Comparison of ENCODE assay signal across 9 mouse cellular contexts in genomic region chr11:30799496-30799895, GRCm38 (mm10). TPM values are rescaled to one million over a fixed set of nuclear protein-coding genes. Genes with fewer than 3 reads are reported as not detected.
DNase-seq lines count a peak whose midpoint lies in the region; ATAC-seq lines count a peak whose summit lies in the region.
"Had no signal": no experiment of that assay in that cellular context is flagged by ENCODE, and none has a peak within 500 bp of the region (broad histone marks: within the 10 kb centered on the region; RNA-seq: fewer than 3 reads in every experiment).

No protein-coding gene starts in this region.

- no peak overlapping the region for H3K4me3 ChIP-seq in embryonic facial prominence, embryonic 11.5 days (ENCODE audit: low read depth, low read length)
- H3K4me3 ChIP-seq: liver, embryonic 15.5 days had no signal

- H3K27ac ChIP-seq in embryonic facial prominence, embryonic 11.5 days (replicated peaks; ENCODE audit: low read depth, low read length): no peak overlapping the region
- H3K27ac ChIP-seq: liver, embryonic 15.5 days had no signal

- 70% methylated on average over 1 of the region's 1 CpGs for WGBS in embryonic facial prominence, embryonic 11.5 days

- H3K9me3 ChIP-seq in embryonic facial prominence, embryonic 11.5 days (replicated peaks; ENCODE audit: control insufficient read depth, low read length): no peaks in the 10 kb centered on the region
- H3K9me3 ChIP-seq: liver, embryonic 15.5 days had no signal

- H3K27me3 ChIP-seq in embryonic facial prominence, embryonic 11.5 days (ENCODE audit: control insufficient read depth, insufficient read depth, low read length): no peaks in the 10 kb centered on the region
- H3K27me3 ChIP-seq: liver, embryonic 15.5 days had no signal

- no peaks in the 10 kb centered on the region for H3K4me1 ChIP-seq in embryonic facial prominence, embryonic 11.5 days (ENCODE audit: control insufficient read depth, insufficient read depth, low read length)
- H3K4me1 ChIP-seq: liver, embryonic 15.5 days had no signal

- no peak overlapping the region for H3K9ac ChIP-seq in embryonic facial prominence, embryonic 11.5 days (replicated peaks; ENCODE audit: low read length)
- H3K9ac ChIP-seq: liver, embryonic 15.5 days had no signal

- no peaks in the 10 kb centered on the region for H3K36me3 ChIP-seq in embryonic facial prominence, embryonic 11.5 days (replicated peaks; ENCODE audit: control insufficient read depth, insufficient read depth, low read depth, low read length)
- H3K36me3 ChIP-seq: liver, embryonic 15.5 days had no signal

- H3K4me2 ChIP-seq in embryonic facial prominence, embryonic 11.5 days (ENCODE audit: low read depth, low read length): no peak overlapping the region
- H3K4me2 ChIP-seq: liver, embryonic 15.5 days had no signal

- ATAC-seq in embryonic facial prominence, embryonic 11.5 days (replicated peaks; ENCODE audit: insufficient number of reproducible peaks, low FRiP score, low TSS enrichment, low read depth): no peak

- DNase-seq in cerebellum, postnatal 14 days: peak; percentile 58 to 72
- DNase-seq in cerebellum, adult 9-10 months: no peak
- DNase-seq in right cerebral cortex, postnatal 4 days: peak; percentile 41
- no peak for DNase-seq in right cerebral cortex, adult 2 months (ENCODE audit: low spot score in 2 of 2)
- DNase-seq in embryonic facial prominence, embryonic 11.5 days (ENCODE audit: low spot score): peak; percentile 59
- DNase-seq in kidney, postnatal 10 days: peak; percentile 70
- DNase-seq in naive thymus-derived CD4-positive, alpha-beta T cell, adult 2 months (ENCODE audit: low read depth): peak; percentile 62
- DNase-seq in layer of hippocampus, postnatal 36 days: no peak

RNA-seq across cellular contexts. Expression of gene Psme4, which starts 28.0 kb away (rescaled TPM):
- polyA plus RNA-seq in embryonic facial prominence, embryonic 11.5 days (2014; fragmentation: Nextera tagmentation; extraction: Ambion mirVana): 33.8 and 35.3 TPM in 2 replicates
- 10 to 100 TPM; 37.7 to 48.1 TPM for total RNA-seq in layer of hippocampus, postnatal 36 days (2021)

Comparison
In these comparisons a context has a peak if more than half of its experiments do, and no peak if none do; other contexts are left out.
1. DNase-seq: peak in cerebellum, postnatal 14 days (2 of 2), right cerebral cortex, postnatal 4 days (single experiment), embryonic facial prominence, embryonic 11.5 days (single experiment), kidney, postnatal 10 days (single experiment) and naive thymus-derived CD4-positive, alpha-beta T cell, adult 2 months (single experiment); none in cerebellum, adult 9-10 months (single experiment), right cerebral cortex, adult 2 months (0 of 2) and layer of hippocampus, postnatal 36 days (0 of 2).